Mouse (Mus musculus) limb, embryonic 11.5 days (tissue): Measurements from ENCODE around the gene Tmub1. TPM values are rescaled to one million over a fixed set of nuclear protein-coding genes. Genes with fewer than 3 reads are reported as not detected.

Source experiments
- ATAC-seq: fragments of 200-750 bp; cut with Nextera tagmentation; 2 replicates; pipeline ENCODE4 v1.8.0; 2017; ENCODE audit warnings: low read depth; ENCODE audit not compliant: insufficient number of reproducible peaks, low FRiP score, low TSS enrichment
- DNase-seq: peaks from one replicate; pipeline ENCODE4 v3.0.0-alpha.2; 2015; ENCODE audit warnings: low spot score
- H3K27ac ChIP-seq: fragments of 300-500 bp; sonication (generic); replicated peaks from 2 replicates; pipeline ENCODE4 v1.5.1; 2014; ENCODE audit warnings: low read depth, mild to moderate bottlenecking, low read length
- H3K27me3 ChIP-seq: fragments of 300-500 bp; sonication (generic); 2 replicates; pipeline ENCODE4 v1.6.1; 2014; ENCODE audit warnings: mild to moderate bottlenecking, low read length, mixed read lengths; ENCODE audit not compliant: control insufficient read depth, insufficient read depth
- H3K36me3 ChIP-seq: fragments of 300-500 bp; sonication (generic); 2 replicates; pipeline ENCODE4 v1.6.1; 2014; ENCODE audit warnings: mild to moderate bottlenecking, low read length, moderate library complexity, mixed read lengths; ENCODE audit not compliant: control insufficient read depth, insufficient read depth
- H3K4me1 ChIP-seq: fragments of 300-500 bp; sonication (generic); 2 replicates; pipeline ENCODE4 v1.6.1; 2014; ENCODE audit warnings: low read length, mixed read lengths; ENCODE audit not compliant: control insufficient read depth, insufficient read depth
- H3K4me2 ChIP-seq: fragments of 300-500 bp; sonication (generic); 2 replicates; pipeline ENCODE4 v1.6.1; 2014; ENCODE audit warnings: low read depth, mild to moderate bottlenecking, moderate library complexity; ENCODE audit not compliant: severe bottlenecking
- H3K4me3 ChIP-seq: fragments of 300-500 bp; sonication (generic); 2 replicates; pipeline ENCODE4 v1.5.1; 2014; ENCODE audit warnings: low read depth, low read length
- H3K9ac ChIP-seq: fragments of 300-500 bp; sonication (generic); 2 replicates; pipeline ENCODE4 v1.6.1; 2014; ENCODE audit warnings: mild to moderate bottlenecking, low read length
- H3K9me3 ChIP-seq: fragments of 300-500 bp; sonication (generic); 2 replicates; pipeline ENCODE4 v1.6.1; 2016; ENCODE audit warnings: low read length; ENCODE audit not compliant: control insufficient read depth
- WGBS: fragments of 180-500 bp; shearing (Covaris S2); extraction: QIAGEN DNeasy Blood & Tissue Kit; methylation state at CpG from one replicate; pipeline ENCODE4 v1.1.7; 2014; 5-methylcytosine and 5-hydroxymethylcytosine counted together
- polyA plus RNA-seq: library from polyadenylated mRNA; unstranded; fragments of >200 nt; fragmentation: Nextera tagmentation; extraction: Ambion mirVana; gene quantifications from 2 replicates; pipeline ENCODE4 v1.2.1, GENCODE M21; 2014

Tmub1 gene
- polyA plus RNA-seq, 1 experiment from 2014 or later, result 25.4 TPM

- Histone ChIP-seq H3K9ac (peak within 1 kb of the TSS; percentile 91), H3K36me3 (no peaks in the 10 kb centered on the region), H3K4me2 (peak within 1 kb of the TSS; percentile 99), H3K4me3 (peak within 1 kb of the TSS; percentile 86), H3K27ac (peak within 1 kb of the TSS; percentile 86), H3K27me3 (no peaks in the 10 kb centered on the region), H3K4me1 (peaks cover 22% of the 10 kb centered on the region), H3K9me3 (no peaks in the 10 kb centered on the region)
- ATAC-seq (peak; percentile 12; the same call in 1 of the 2 replicates), DNase-seq (peak; percentile 57)
- under 1% methylated on average over 57 of the region's 85 CpGs for WGBS
Observed at GRCm38 (mm10) chr5:24452030-24452690, 4.5 kb upstream of the Tmub1 start, which contains the start of gene Agap3. Agap3 (plus strand) TSS chr5:24452177.

- ATAC-seq (peak; percentile 76), DNase-seq (peak; percentile 85)
- 3% methylated on average over 42 of the region's 66 CpGs for WGBS
- Histone ChIP-seq H3K4me2 (peak overlapping the region; percentile 99), H3K27ac (peak overlapping the region; percentile 86), H3K9me3 (no peaks in the 10 kb centered on the region), H3K4me1 (peaks cover 23% of the 10 kb centered on the region), H3K4me3 (peak overlapping the region; percentile 86), H3K27me3 (no peaks in the 10 kb centered on the region), H3K36me3 (no peaks in the 10 kb centered on the region), H3K9ac (peak overlapping the region; percentile 91)
Observed at GRCm38 (mm10) chr5:24451264-24452029, 3.8 kb upstream of the Tmub1 start.

- DNase-seq, result no peak
- 84% methylated on average over 7 of the region's 7 CpGs for WGBS
- Histone ChIP-seq H3K36me3 (peaks cover 3% of the 10 kb centered on the region; the same call in 1 of the 2 replicates), H3K9me3 (no peaks in the 10 kb centered on the region), H3K4me2 (no peak overlapping the region; the same call in 1 of the 2 replicates), H3K27ac (no peak overlapping the region), H3K27me3 (no peaks in the 10 kb centered on the region), H3K4me3 (no peak overlapping the region), H3K4me1 (peaks cover 11% of the 10 kb centered on the region), H3K9ac (no peak overlapping the region)
- no peak for ATAC-seq
Observed at GRCm38 (mm10) chr5:24446630-24447029, 1.0 kb downstream of the Tmub1 start.

DNA sequence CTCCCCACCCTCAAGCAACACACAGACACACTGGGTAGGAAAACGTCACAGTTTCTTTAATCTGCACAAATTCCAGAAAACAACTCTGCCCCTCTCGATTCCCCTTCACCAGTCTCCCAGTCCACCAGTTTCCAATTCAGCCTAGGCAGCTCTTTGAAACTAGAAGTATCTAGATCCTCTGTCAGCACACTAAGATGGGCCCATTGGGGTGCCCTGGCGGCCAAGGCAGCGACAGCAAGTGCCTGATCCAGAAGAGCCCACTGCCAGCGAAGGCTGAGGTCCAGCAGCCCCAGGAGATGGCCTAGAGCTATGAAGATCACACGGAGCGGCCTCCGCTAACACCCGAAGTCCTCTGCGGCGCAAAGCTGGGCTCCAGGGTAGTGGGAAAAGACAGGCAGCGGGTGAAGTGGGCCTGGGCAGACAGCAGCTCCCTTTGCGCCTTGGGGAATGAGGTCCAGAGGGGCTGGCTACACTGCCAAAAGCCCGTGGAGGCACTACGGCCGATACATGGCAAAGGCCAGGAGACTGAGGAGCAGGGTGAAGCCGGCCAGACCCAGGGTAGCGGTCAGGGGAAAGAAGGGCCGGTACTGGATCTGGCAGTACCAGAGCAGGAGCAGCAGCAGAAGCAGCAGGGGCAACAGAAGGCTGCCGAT, 2.1 kb downstream of the Tmub1 start:
- peak overlapping the region; percentile 87 for H3K4me3 ChIP-seq
- peaks cover 7% of the 10 kb centered on the region for H3K36me3 ChIP-seq
- ATAC-seq (no peak), DNase-seq (no peak)
- H3K4me2 ChIP-seq, result peak overlapping the region; percentile 79
- no peaks in the 10 kb centered on the region for H3K27me3 ChIP-seq
- H3K9ac ChIP-seq, result no peak overlapping the region
- H3K4me1 ChIP-seq, result peaks cover 11% of the 10 kb centered on the region
- WGBS, result 56% methylated on average over 20 of the region's 20 CpGs
- H3K9me3 ChIP-seq, result no peaks in the 10 kb centered on the region
- peak overlapping the region; percentile 10; the same call in 1 of the 2 replicates for H3K27ac ChIP-seq

DNA sequence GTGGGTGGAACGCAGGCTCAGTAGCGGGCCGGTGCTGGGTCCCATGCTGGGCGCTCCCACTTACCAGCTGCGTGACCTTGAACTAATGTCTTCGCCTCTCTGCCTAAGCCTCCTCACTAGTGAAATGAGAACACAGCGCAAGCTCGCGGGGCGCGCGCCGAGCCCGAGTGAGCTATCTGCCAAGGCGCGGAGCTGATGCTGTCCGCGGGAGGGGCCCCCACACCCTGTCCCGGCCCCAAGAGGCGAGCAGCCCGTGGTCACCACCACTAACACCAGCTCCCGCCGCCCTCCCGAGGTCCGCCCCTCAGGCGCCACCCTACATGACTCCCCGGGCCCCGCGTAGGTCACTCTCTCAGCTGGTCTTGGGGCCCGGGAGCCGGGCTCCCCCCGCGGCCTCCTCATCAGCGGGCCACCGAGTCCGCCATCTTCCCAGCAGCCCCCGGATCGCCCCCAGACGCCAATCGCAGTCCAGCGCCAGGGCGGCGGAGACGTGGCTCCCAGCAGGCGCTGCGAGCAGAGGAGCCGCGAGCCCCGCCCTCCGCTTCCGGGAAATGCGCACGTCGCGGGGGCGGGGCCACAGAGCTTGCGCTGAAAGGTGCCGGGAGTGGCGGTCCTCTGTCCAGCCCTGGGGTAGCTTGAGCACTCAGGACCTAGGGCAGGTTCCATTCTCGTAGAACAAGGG, 2.8 kb downstream of the Tmub1 start, which contains the start of gene Fastk:
Gene Fastk, minus strand, starts transcription at position 542 of the 682 bp plus-strand sequence.
- ATAC-seq, result peak; percentile 74
- Histone ChIP-seq H3K27ac (peak within 1 kb of the TSS; percentile 49), H3K4me1 (peaks cover 11% of the 10 kb centered on the region), H3K36me3 (peaks cover 12% of the 10 kb centered on the region), H3K9me3 (no peaks in the 10 kb centered on the region), H3K4me3 (peak within 1 kb of the TSS; percentile 87), H3K4me2 (peak within 1 kb of the TSS; percentile 79), H3K27me3 (no peaks in the 10 kb centered on the region), H3K9ac (peak within 1 kb of the TSS; percentile 86)
- peak; percentile 94 for DNase-seq
- WGBS, result under 1% methylated on average over 60 of the region's 60 CpGs

DNA sequence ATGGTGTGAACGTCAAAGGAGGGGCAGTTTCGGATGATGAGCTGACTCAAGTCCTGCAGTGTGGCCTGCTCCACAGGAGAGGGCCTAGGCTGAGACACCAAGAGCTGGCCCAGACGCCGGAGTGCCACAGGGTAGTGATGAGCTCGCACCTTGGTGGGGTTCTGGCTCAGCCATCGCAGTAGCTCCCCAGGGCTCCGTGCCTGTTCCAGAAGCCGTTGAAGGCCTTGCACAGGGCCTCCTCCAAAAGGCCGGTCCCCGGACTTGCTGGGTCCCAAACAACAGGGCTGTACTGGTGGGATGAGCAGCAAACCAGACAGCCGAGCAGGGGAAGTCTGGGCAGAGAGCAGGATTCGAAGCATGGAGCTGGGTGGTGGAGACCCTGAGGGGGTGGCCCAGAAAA, 3.7 kb downstream of the Tmub1 start:
- Histone ChIP-seq H3K9ac (no peak overlapping the region), H3K4me1 (peaks cover 11% of the 10 kb centered on the region), H3K27ac (no peak overlapping the region), H3K9me3 (no peaks in the 10 kb centered on the region), H3K27me3 (no peaks in the 10 kb centered on the region), H3K36me3 (peaks cover 18% of the 10 kb centered on the region), H3K4me3 (peak overlapping the region; percentile 87), H3K4me2 (peak overlapping the region; percentile 79)
- ATAC-seq, result no peak
- no peak for DNase-seq
- 85% methylated on average over 12 of the region's 12 CpGs for WGBS

DNA sequence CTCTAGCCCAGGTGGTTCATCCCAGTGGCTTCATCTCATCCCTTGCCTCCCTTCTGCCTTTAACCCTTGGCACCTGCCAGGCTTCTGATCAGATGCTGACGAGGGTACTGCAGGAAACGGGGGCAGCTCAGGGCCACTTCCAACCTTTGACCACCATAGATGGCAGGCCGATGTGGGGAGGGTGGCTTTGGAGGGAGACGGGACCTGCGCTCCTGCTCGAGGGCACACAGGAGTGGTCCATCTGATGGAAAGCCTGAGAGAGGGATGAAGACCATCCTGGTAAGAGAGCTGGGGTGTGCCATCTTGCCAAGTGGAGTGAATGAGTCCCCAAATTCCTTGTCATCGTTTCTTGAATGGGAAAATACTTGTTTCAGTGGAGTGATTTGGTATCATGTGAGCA, 4.5 kb downstream of the Tmub1 start:
- no peak for DNase-seq
- 94% methylated on average over 7 of the region's 7 CpGs for WGBS
- Histone ChIP-seq H3K4me3 (no peak overlapping the region), H3K27me3 (no peaks in the 10 kb centered on the region), H3K27ac (no peak overlapping the region), H3K9ac (no peak overlapping the region), H3K9me3 (no peaks in the 10 kb centered on the region), H3K4me1 (peaks cover 11% of the 10 kb centered on the region), H3K4me2 (no peak overlapping the region), H3K36me3 (peaks cover 23% of the 10 kb centered on the region)
- no peak for ATAC-seq

- peaks cover 23% of the 10 kb centered on the region for H3K36me3 ChIP-seq
- DNase-seq (no peak), ATAC-seq (no peak)
- no peaks in the 10 kb centered on the region for H3K9me3 ChIP-seq
- peaks cover 5% of the 10 kb centered on the region for H3K4me1 ChIP-seq
- no peaks in the 10 kb centered on the region for H3K27me3 ChIP-seq
- 84% methylated on average over 9 of the region's 9 CpGs for WGBS
- H3K27ac ChIP-seq, result no peak overlapping the region
- H3K9ac ChIP-seq, result no peak overlapping the region
- no peak overlapping the region for H3K4me3 ChIP-seq
- H3K4me2 ChIP-seq, result no peak overlapping the region
Observed at GRCm38 (mm10) chr5:24442029-24442428, 5.6 kb downstream of the Tmub1 start.
